Mouse (Mus musculus) embryonic fibroblast, embryonic 13.5 days (primary cell): ENCODE results near the gene Slc25a33. TPM values are rescaled to one million over a fixed set of nuclear protein-coding genes. Genes with fewer than 3 reads are reported as not detected.

Source experiments
- H3K27ac ChIP-seq: 2 replicates; pipeline ENCODE4 v1.5.1; 2012; ENCODE audit warnings: low read length, control low read depth, inconsistent platforms; ENCODE audit not compliant: insufficient read depth
- H3K4me1 ChIP-seq: 2 replicates; pipeline ENCODE4 v1.6.1; 2011; ENCODE audit warnings: low read length; ENCODE audit not compliant: control insufficient read depth, insufficient read depth
- H3K4me3 ChIP-seq: 2 replicates; pipeline ENCODE4 v1.5.1; 2011; ENCODE audit warnings: mild to moderate bottlenecking, control low read depth, low read length; ENCODE audit not compliant: insufficient read depth
- CTCF ChIP-seq: IDR thresholded peaks from 2 replicates; pipeline ENCODE4 v1.5.1; 2011; ENCODE audit warnings: mild to moderate bottlenecking, control low read depth, low read length, moderate library complexity, borderline replicate concordance; ENCODE audit not compliant: insufficient read depth
- POLR2A ChIP-seq: IDR thresholded peaks from 2 replicates; pipeline ENCODE4 v1.6.1; 2011; ENCODE audit warnings: low read depth, mild to moderate bottlenecking, control low read depth, low read length, moderate library complexity
- polyA plus RNA-seq: library from polyadenylated mRNA; stranded (reverse); fragments of >200 nt; gene quantifications from 2 replicates; pipeline ENCODE4 v1.2.4, GENCODE M21; 2011; ENCODE audit warnings: low read depth; ENCODE audit not compliant: missing spikeins, insufficient read length

Slc25a33 gene
- polyA plus RNA-seq, 1 experiment, result 5.7 TPM

DNA sequence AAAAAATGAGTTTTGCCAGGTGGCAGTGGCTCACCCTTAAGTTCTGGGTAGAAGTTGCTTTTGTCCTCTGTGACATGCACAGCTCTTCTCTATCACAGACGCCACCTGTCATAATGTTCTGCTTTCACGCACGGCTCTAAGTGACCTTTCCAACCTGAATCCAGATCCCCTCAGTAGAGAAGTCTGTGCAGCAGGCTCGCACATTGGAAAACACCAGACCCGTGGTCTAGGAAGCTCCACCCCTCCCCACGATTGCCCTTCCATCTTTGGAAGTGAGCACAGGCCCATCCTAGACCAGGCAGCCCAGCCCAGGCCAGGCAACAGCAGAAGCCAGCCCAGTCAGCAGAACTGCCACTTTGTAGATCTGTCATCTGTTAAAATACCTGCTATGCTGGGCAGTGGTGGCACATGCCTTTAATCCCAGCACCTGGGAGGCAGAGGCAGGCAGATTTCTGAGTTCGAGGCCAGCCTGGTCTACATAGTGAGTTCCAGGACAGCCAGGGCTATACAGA is 20.9 kb upstream of the Slc25a33 start:
- Histone ChIP-seq H3K4me1 (no peaks in the 10 kb centered on the region; the same call in 1 of the 2 replicates), H3K4me3 (no peak overlapping the region), H3K27ac (no peak overlapping the region)
- TF ChIP-seq CTCF (no peak), POLR2A (no peak)

GRCm38 (mm10) chr4:149794010-149794338 is 19.9 kb upstream of the Slc25a33 start:
- TF ChIP-seq CTCF (no peak), POLR2A (no peak)
- H3K27ac ChIP-seq, result no peak overlapping the region
- H3K4me1 ChIP-seq, result no peaks in the 10 kb centered on the region; the same call in 1 of the 2 replicates
- H3K4me3 ChIP-seq, result no peak overlapping the region

- H3K4me1 ChIP-seq, result no peaks in the 10 kb centered on the region
- no peak overlapping the region for H3K4me3 ChIP-seq
- H3K27ac ChIP-seq, result no peak overlapping the region
- TF ChIP-seq POLR2A (no peak), CTCF (no peak)
Measured at GRCm38 (mm10) chr4:149793156-149794009, 19.3 kb upstream of the Slc25a33 start.

GRCm38 (mm10) chr4:149792159-149792800 is 18.2 kb upstream of the Slc25a33 start:
- H3K4me1 ChIP-seq, result no peaks in the 10 kb centered on the region
- no peak overlapping the region for H3K4me3 ChIP-seq
- TF ChIP-seq POLR2A (no peak), CTCF (no peak)
- no peak overlapping the region for H3K27ac ChIP-seq

DNA sequence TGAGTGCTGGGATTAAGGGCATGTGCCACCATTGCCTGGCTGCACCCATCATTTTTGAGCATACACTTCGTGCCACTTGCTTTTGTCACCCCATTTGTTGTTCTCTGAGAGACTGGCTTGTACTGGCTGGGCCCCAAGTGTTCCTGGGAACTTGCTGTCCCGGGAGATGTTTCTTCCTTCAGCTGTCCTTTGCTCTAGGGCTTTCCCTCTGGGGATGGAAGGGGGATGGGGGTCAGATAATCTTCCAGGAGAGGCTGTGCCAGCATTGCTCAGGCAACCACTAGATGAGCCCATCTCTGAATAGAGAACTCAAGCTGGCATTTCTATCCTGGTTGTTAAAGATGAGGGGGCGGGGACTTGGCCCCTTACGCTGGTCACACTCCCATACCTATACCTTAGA is 17.4 kb upstream of the Slc25a33 start:
- Histone ChIP-seq H3K4me1 (no peaks in the 10 kb centered on the region), H3K27ac (no peak overlapping the region), H3K4me3 (no peak overlapping the region)
- TF ChIP-seq POLR2A, result no peak
- no peak for TF ChIP-seq CTCF

- no peak for TF ChIP-seq POLR2A
- no peak for TF ChIP-seq CTCF
- Histone ChIP-seq H3K4me3 (no peak overlapping the region), H3K4me1 (no peaks in the 10 kb centered on the region), H3K27ac (no peak overlapping the region)
Measured at GRCm38 (mm10) chr4:149790969-149791368, 16.9 kb upstream of the Slc25a33 start.

GRCm38 (mm10) chr4:149790546-149790945 is 16.5 kb upstream of the Slc25a33 start:
- H3K27ac ChIP-seq, result no peak overlapping the region
- TF ChIP-seq POLR2A, result no peak
- no peak for TF ChIP-seq CTCF
- 0 out of 2 replicates have a peak, but pooled peaks cover 1% of the 10 kb centered on the region for H3K4me1 ChIP-seq
- no peak overlapping the region for H3K4me3 ChIP-seq

DNA sequence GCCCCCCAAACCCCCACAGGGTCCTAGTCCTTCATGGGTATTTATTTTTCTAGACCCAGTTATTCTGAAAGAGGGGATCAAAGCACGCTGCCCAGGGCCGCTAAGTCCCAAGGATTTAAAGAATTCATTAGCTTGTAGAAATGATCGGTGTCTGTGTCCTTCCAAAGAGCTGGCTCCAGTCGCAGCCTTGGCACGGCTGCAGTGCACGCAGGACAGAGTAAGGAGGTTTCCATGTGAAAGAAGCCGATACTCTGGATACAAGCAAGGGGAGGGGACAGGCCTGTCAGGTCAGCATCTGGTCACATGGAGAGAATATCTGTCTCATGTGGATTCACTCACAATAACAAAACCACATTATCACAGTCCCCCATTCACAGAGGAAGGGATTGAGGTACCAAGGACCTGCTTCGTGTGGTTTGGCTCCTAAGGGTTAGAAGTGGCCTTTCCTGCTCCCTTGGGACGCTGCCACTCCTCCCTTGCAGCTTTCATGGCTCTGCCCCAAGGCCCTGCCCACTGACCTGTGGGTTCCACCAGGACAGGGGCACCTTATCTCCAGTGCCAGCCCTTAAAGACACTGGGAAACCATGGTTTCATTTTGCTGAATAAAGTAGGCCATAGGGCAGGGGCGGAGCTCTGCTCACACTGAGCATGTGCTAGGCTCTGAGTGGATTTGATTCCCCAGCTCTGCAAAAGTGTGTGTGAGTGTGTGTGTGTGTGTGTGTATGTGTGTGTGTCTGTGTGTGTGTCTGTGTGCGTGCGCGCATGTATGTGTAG is 15.5 kb upstream of the Slc25a33 start:
- no peak overlapping the region for H3K4me3 ChIP-seq
- H3K4me1 ChIP-seq, result 0 out of 2 replicates have a peak, but pooled peaks cover 6% of the 10 kb centered on the region
- no peak overlapping the region for H3K27ac ChIP-seq
- TF ChIP-seq CTCF (no peak), POLR2A (no peak)

DNA sequence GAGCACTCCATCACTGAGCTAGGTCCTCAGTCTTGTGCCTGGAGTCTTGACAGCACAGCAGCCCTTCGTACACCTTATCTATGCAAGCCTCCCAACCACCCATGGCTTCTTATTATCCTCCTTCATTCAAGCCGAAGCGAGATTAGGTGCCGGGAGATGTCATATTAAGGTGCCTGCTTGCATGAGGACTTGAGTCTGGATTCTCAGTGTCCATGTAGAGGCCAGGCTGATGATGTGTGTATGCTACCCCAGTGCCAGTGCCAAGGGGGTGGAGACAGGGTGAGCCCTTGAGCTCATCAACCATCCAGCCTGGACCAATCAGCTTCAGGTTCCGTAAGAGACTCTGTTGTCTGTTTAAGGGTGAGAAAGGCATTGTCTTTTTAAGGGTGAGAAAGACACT is 10.8 kb upstream of the Slc25a33 start:
- Histone ChIP-seq H3K4me1 (0 out of 2 replicates have a peak, but pooled peaks cover 6% of the 10 kb centered on the region), H3K27ac (no peak overlapping the region), H3K4me3 (no peak overlapping the region)
- TF ChIP-seq CTCF (no peak), POLR2A (no peak)

- Histone ChIP-seq H3K4me1 (0 out of 2 replicates have a peak, but pooled peaks cover 6% of the 10 kb centered on the region), H3K27ac (no peak overlapping the region), H3K4me3 (no peak overlapping the region)
- TF ChIP-seq POLR2A (no peak), CTCF (no peak)
Measured at GRCm38 (mm10) chr4:149784371-149784770, 10.3 kb upstream of the Slc25a33 start.
